Mouse (Mus musculus) bone marrow, adult 2 months (tissue): ENCODE results near the gene 2010003K11Rik. TPM values are rescaled to one million over a fixed set of nuclear protein-coding genes. Genes with fewer than 3 reads are reported as not detected.

Experiments
- H3K27ac ChIP-seq: fragments of 200-500 bp; 2 replicates; pipeline ENCODE4 v1.5.1; 2012; ENCODE audit warnings: low read depth, mild to moderate bottlenecking, control low read depth, inconsistent platforms, low read length; ENCODE audit not compliant: control insufficient read depth, poor library complexity, insufficient read depth
- H3K4me1 ChIP-seq: fragments of 200-500 bp; 2 replicates; pipeline ENCODE4 v1.6.1; 2011; ENCODE audit warnings: low read length; ENCODE audit not compliant: control insufficient read depth, insufficient read depth
- H3K4me3 ChIP-seq: fragments of 200-500 bp; replicated peaks from 2 replicates; pipeline ENCODE3; 2011; ENCODE audit warnings: mild to moderate bottlenecking, low read depth, low read length, control low read depth; ENCODE audit not compliant: control insufficient read depth
- CTCF ChIP-seq: fragments of 200-500 bp; IDR thresholded peaks from 2 replicates; pipeline ENCODE4 v1.5.1; 2011; ENCODE audit warnings: low read length, control low read depth; ENCODE audit not compliant: control insufficient read depth, insufficient read depth
- POLR2A ChIP-seq: fragments of 200-500 bp; IDR thresholded peaks from 2 replicates; pipeline ENCODE4 v1.6.1; 2011; ENCODE audit warnings: low read depth, mild to moderate bottlenecking, control low read depth, low read length, borderline replicate concordance; ENCODE audit not compliant: control insufficient read depth
- WGBS: fragments of 180-500 bp; shearing (Covaris S2); methylation state at CpG from one replicate; pipeline ENCODE4 v1.1.7; 2018; 5-methylcytosine and 5-hydroxymethylcytosine counted together
- polyA plus RNA-seq: library from polyadenylated mRNA; stranded (reverse); fragments of >200 nt; gene quantifications from 2 replicates; pipeline ENCODE4 v1.2.4, GENCODE M21; 2011; ENCODE audit warnings: low replicate concordance; ENCODE audit not compliant: missing spikeins, insufficient read depth, insufficient read length

2010003K11Rik gene
- polyA plus RNA-seq, 1 experiment: not detected

- Histone ChIP-seq H3K27ac (no peak overlapping the region), H3K4me3 (no peak overlapping the region), H3K4me1 (no peaks in the 10 kb centered on the region)
- 87% methylated on average over 2 of the region's 2 CpGs for WGBS
- no peak for TF ChIP-seq CTCF
- no peak for TF ChIP-seq POLR2A
These were observed 36.3 kb upstream of the 2010003K11Rik start for GRCm38 (mm10) chr19:4534646-4535045.

GRCm38 (mm10) chr19:4521426-4522050 lies 23.2 kb upstream of the 2010003K11Rik start:
- H3K4me1 ChIP-seq: no peaks in the 10 kb centered on the region
- 84% methylated on average over 3 of the region's 3 CpGs for WGBS

GRCm38 (mm10) chr19:4517483-4517882 lies 19.1 kb upstream of the 2010003K11Rik start:
- TF ChIP-seq CTCF: no peak
- TF ChIP-seq POLR2A: no peak
- 61% methylated on average over 1 of the region's 1 CpGs for WGBS
- no peaks in the 10 kb centered on the region for H3K4me1 ChIP-seq
- no peak overlapping the region for H3K4me3 ChIP-seq
- no peak overlapping the region for H3K27ac ChIP-seq

More at GRCm38 (mm10) chr19:4521426-4522050, 23.2 kb upstream of the 2010003K11Rik start:
- no peak for TF ChIP-seq CTCF
- no peak for TF ChIP-seq POLR2A
- no peak overlapping the region for H3K4me3 ChIP-seq
- no peak overlapping the region for H3K27ac ChIP-seq

GRCm38 (mm10) chr19:4516288-4516687 lies 17.9 kb upstream of the 2010003K11Rik start:
- H3K27ac ChIP-seq: no peak overlapping the region
- 62% methylated on average over 2 of the region's 2 CpGs for WGBS
- H3K4me1 ChIP-seq: no peaks in the 10 kb centered on the region
- no peak overlapping the region for H3K4me3 ChIP-seq
- TF ChIP-seq CTCF: no peak
- no peak for TF ChIP-seq POLR2A

- H3K4me1 ChIP-seq: no peaks in the 10 kb centered on the region
- TF ChIP-seq POLR2A (no peak), CTCF (no peak)
- 74% methylated on average over 2 of the region's 2 CpGs for WGBS
- H3K4me3 ChIP-seq: no peak overlapping the region
- H3K27ac ChIP-seq: no peak overlapping the region
These were observed 17.4 kb upstream of the 2010003K11Rik start for GRCm38 (mm10) chr19:4515746-4516145.

- H3K27ac ChIP-seq: no peak overlapping the region
- 0 out of 2 replicates have a peak, but pooled peaks cover 2% of the 10 kb centered on the region for H3K4me1 ChIP-seq
- TF ChIP-seq CTCF (no peak), POLR2A (no peak)
- 68% methylated on average over 4 of the region's 4 CpGs for WGBS
- H3K4me3 ChIP-seq: no peak overlapping the region
These were observed 15.0 kb upstream of the 2010003K11Rik start for GRCm38 (mm10) chr19:4513236-4513858.

GRCm38 (mm10) chr19:4511116-4511841 lies 12.9 kb upstream of the 2010003K11Rik start:
- 14% methylated on average over 13 of the region's 13 CpGs for WGBS
- Histone ChIP-seq H3K4me3 (peak overlapping the region; percentile 73), H3K27ac (no peak overlapping the region), H3K4me1 (0 out of 2 replicates have a peak, but pooled peaks cover 2% of the 10 kb centered on the region)
- TF ChIP-seq CTCF: no peak
- TF ChIP-seq POLR2A: no peak
